Mouse (Mus musculus) G1E (cell line): ENCODE results near the gene Map4k5.

Experiments used
- CTCF ChIP-seq: IDR thresholded peaks from 2 replicates; pipeline ENCODE4 v1.5.1; 2012; ENCODE audit warnings: low read depth, low read length, inconsistent platforms, mixed read lengths
- GATA1 ChIP-seq: IDR thresholded peaks from 2 replicates; pipeline ENCODE4 v1.6.1; 2012; ENCODE audit warnings: borderline replicate concordance, low read length, inconsistent platforms, mixed read lengths
- POLR2AphosphoS5 ChIP-seq: IDR thresholded peaks from 2 replicates; pipeline ENCODE4 v1.6.1; 2012; ENCODE audit warnings: low read depth, low read length, inconsistent platforms; ENCODE audit not compliant: insufficient replicate concordance

- no peak for TF ChIP-seq GATA1
- no peak for TF ChIP-seq CTCF
- TF ChIP-seq POLR2AphosphoS5: no peak
Measured at GRCm38 (mm10) chr12:69941655-69942329, 48.8 kb upstream of the Map4k5 start.
